Mouse (Mus musculus) embryonic fibroblast, embryonic 13.5 days (primary cell): ENCODE measurements around the gene Fgf2.

Experiments
- CTCF ChIP-seq: IDR thresholded peaks from 2 replicates; pipeline ENCODE4 v1.5.1; 2011; ENCODE audit warnings: mild to moderate bottlenecking, control low read depth, low read length, moderate library complexity, borderline replicate concordance; ENCODE audit not compliant: insufficient read depth
- POLR2A ChIP-seq: IDR thresholded peaks from 2 replicates; pipeline ENCODE4 v1.6.1; 2011; ENCODE audit warnings: low read depth, mild to moderate bottlenecking, control low read depth, low read length, moderate library complexity

DNA sequence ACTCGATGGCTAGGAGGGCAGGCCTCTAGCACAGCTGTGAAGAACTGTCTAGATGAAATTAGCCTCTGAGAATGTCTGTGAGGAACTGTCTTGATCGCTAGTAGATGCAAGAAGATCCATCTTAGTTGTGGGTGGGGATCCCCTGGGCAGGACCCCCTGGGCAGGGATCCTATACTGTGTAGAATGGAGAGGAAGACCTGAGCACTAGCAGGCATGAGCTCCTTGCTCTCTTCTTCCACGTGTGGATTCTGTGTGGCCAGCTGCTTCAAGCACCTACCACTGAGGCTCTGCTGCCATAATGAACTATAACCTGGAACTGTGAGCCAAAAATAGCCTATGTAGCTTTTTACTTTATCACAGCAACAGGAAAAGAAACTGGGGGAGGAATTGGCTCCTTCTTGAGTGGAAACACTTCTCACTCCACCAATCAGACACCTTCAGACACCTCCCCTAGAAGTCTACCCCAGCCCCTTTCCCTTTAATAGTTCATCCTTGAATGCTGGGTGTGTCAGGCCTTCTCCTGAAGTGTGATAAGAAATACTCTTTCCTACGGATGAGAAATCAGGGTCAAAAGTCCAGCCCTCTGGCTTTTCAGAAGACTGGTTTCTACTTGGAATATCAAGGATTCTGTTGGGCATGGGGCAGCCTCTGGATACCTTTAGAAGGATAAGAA lies 18.4 kb downstream of the Fgf2 start:
- TF ChIP-seq CTCF (no peak), POLR2A (no peak)
